Mouse (Mus musculus) liver, embryonic 12.5 days (tissue): Measurements from ENCODE around the gene Ivl. TPM values are rescaled to one million over a fixed set of nuclear protein-coding genes. Genes with fewer than 3 reads are reported as not detected.

Experiments used
- ATAC-seq: fragments of 200-750 bp; cut with Nextera tagmentation; 2 replicates; pipeline ENCODE4 v1.8.0; 2017; ENCODE audit warnings: moderate number of reproducible peaks, mild to moderate bottlenecking, moderate library complexity
- H3K27ac ChIP-seq: fragments of 300-500 bp; sonication (generic); 2 replicates; pipeline ENCODE4 v1.5.1; 2016; ENCODE audit warnings: mild to moderate bottlenecking
- H3K27me3 ChIP-seq: fragments of 300-500 bp; sonication (generic); replicated peaks from 2 replicates; pipeline ENCODE4 v1.6.1; 2016; ENCODE audit warnings: mild to moderate bottlenecking, moderate library complexity
- H3K36me3 ChIP-seq: fragments of 300-500 bp; sonication (generic); 2 replicates; pipeline ENCODE4 v1.6.1; 2016; ENCODE audit warnings: mild to moderate bottlenecking, moderate library complexity
- H3K4me1 ChIP-seq: fragments of 300-500 bp; sonication (generic); 2 replicates; pipeline ENCODE4 v1.6.1; 2016
- H3K4me2 ChIP-seq: fragments of 300-500 bp; sonication (generic); 2 replicates; pipeline ENCODE4 v1.6.1; 2016; ENCODE audit warnings: mild to moderate bottlenecking, moderate library complexity
- H3K4me3 ChIP-seq: fragments of 300-500 bp; sonication (generic); 2 replicates; pipeline ENCODE4 v1.5.1; 2016; ENCODE audit warnings: mild to moderate bottlenecking, moderate library complexity
- H3K9ac ChIP-seq: fragments of 300-500 bp; sonication (generic); 2 replicates; pipeline ENCODE4 v1.6.1; 2016; ENCODE audit warnings: mild to moderate bottlenecking, moderate library complexity
- H3K9me3 ChIP-seq: fragments of 300-500 bp; sonication (generic); replicated peaks from 2 replicates; pipeline ENCODE4 v1.6.1; 2016; ENCODE audit warnings: mild to moderate bottlenecking, moderate library complexity
- WGBS: fragments of 180-500 bp; shearing (Covaris S2); methylation state at CpG from one replicate; pipeline ENCODE4 v1.1.7; 2016; ENCODE audit not compliant: insufficient replicate concordance; 5-methylcytosine and 5-hydroxymethylcytosine counted together
- polyA plus RNA-seq: library from polyadenylated mRNA; unstranded; fragments of >200 nt; fragmentation: Nextera tagmentation; extraction: Ambion mirVana; gene quantifications from 2 replicates; pipeline ENCODE4 v1.2.1, GENCODE M21; 2016

The Ivl gene
- 0.12 TPM in 1 of 2 replicates, not detected in the other for polyA plus RNA-seq

DNA sequence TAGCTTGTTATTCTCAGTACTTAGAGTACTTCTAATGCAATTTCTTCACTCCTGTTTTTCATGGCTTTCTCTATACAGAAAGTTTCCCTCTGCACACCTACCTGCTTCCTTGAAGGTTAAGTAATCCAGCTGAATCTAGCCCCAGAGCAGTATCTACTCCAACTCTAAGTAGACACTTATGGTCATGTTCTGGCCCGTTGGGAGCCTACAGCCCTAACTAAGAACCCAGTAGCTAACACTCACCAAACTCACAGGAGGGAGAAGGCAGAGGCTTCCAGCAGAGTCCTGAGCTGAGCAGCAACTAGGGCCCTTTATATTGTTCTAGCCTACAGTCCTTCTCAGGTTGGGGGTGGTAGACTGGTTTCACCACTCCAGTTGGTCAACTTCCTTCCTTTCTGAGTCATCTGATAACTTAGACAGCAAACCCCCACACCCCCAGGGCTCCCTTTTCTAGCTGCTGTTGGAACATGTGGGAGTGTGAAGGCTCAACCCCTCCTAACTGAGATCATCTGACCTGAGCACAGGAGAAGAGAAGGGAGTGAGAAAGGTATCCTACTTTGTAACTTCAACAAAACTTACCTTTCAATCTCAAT lies at the start of gene Ivl:
TSS of gene Ivl (minus strand) at position 287 of the 593 bp plus-strand sequence.
- H3K27me3 ChIP-seq: no peaks in the 10 kb centered on the region
- no peak within 1 kb of the TSS for H3K9ac ChIP-seq
- ATAC-seq: no peak
- H3K4me1 ChIP-seq: no peaks in the 10 kb centered on the region
- 24% methylated on average over 1 of the region's 1 CpGs for WGBS
- H3K9me3 ChIP-seq: no peaks in the 10 kb centered on the region
- H3K4me2 ChIP-seq: no peak within 1 kb of the TSS
- H3K27ac ChIP-seq: no peak within 1 kb of the TSS
- no peak within 1 kb of the TSS for H3K4me3 ChIP-seq
- no peaks in the 10 kb centered on the region for H3K36me3 ChIP-seq

DNA sequence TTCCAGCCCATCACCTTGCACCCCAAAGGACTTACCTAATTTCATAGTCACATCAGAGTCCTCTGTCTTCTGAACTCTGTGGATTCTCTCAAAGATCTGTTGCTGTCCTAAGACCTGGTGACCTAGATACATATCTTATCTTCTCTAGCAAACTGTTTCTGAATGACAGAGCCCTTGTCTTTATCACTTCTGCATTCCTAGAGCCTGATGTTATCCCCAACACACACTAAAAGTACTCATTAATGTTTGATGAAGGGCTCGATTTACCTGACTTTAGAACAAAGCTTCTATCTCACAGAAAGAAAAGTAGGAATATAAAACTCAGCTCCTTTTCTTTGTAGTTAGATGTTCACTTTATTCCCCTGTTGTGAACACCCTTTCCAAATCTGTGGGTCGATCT lies 48.0 kb upstream of the Ivl start, which contains the start of gene Lce6a:
TSS of gene Lce6a (minus strand) at position 101 of the 400 bp plus-strand sequence.
- Histone ChIP-seq H3K4me1 (no peaks in the 10 kb centered on the region), H3K9ac (no peak within 1 kb of the TSS), H3K4me3 (no peak within 1 kb of the TSS), H3K4me2 (no peak within 1 kb of the TSS), H3K36me3 (no peaks in the 10 kb centered on the region), H3K27me3 (no peaks in the 10 kb centered on the region), H3K9me3 (no peaks in the 10 kb centered on the region), H3K27ac (no peak within 1 kb of the TSS)
- 49% methylated on average over 2 of the region's 2 CpGs for WGBS
- no peak for ATAC-seq

DNA sequence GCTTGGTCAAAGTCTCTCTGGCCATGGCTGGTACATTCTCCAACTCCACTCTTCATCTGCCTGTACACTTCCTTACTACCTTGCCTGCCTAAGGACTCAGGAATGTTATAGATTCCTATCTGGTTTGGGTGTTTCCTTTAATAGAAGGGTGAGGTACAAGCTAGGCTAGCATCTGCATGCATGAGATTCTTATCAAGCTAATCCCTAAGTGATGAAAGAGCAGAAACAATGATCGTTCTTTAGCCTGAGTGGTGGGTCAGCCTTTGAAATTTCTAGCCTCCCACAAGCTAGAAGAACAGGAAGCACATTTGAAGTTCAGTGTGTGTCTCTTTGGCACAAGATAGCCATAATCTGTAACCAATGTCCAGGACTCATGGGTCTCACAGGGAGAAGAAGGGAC lies 36.3 kb upstream of the Ivl start:
- 28% methylated on average over 1 of the region's 1 CpGs for WGBS
- Histone ChIP-seq H3K4me1 (no peaks in the 10 kb centered on the region), H3K36me3 (no peaks in the 10 kb centered on the region), H3K27ac (no peak overlapping the region), H3K9ac (no peak overlapping the region), H3K27me3 (no peaks in the 10 kb centered on the region), H3K4me3 (no peak overlapping the region), H3K9me3 (no peaks in the 10 kb centered on the region), H3K4me2 (no peak overlapping the region)
- ATAC-seq: no peak

DNA sequence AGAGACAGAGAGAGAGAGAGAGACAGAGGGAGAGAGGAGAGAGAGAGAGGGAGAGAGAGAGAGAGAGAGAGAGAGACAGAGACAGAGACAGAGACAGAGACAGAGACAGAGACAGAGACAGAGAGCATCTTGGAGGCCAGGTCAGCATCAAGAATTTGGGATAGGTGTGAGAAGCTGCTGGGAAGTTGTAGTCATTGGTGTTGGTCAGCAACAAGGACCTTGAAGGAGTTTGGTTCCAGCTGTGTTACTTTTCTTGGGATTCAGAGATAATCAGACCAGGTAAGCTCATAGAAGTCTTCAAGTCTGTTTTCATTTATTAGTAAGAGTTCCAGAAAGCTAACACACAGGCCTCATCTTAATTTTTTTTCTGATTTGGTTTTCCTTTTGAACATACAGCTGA lies 33.9 kb upstream of the Ivl start, which contains the start of gene 2210017I01Rik:
TSS of gene 2210017I01Rik (minus strand) at position 101 of the 400 bp plus-strand sequence.
- no peaks in the 10 kb centered on the region for H3K27me3 ChIP-seq

DNA sequence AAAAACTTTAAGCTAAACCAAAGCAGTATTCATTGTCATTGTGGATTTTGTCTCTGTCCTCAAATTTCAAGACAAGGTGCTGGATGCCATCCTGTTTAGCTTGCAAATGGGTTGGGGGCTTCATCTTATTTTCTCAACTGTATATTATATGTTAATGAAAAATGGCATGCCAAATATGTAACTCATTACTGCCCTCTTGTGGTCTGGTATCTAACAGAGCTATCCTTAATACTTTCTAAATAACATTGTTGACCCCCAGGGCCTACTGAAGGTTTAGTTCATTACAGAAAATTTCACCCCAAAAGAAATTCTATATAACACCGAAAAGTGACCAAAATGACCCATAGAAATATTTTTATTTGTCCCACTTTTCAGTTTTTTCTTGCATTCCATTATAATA lies 28.6 kb upstream of the Ivl start:
- H3K27me3 ChIP-seq: no peaks in the 10 kb centered on the region
- ATAC-seq: no peak
- WGBS: 22% methylated on average over 1 of the region's 1 CpGs
- H3K4me3 ChIP-seq: no peak overlapping the region
- H3K4me2 ChIP-seq: no peak overlapping the region
- no peaks in the 10 kb centered on the region for H3K36me3 ChIP-seq
- no peak overlapping the region for H3K27ac ChIP-seq
- no peak overlapping the region for H3K9ac ChIP-seq
- H3K9me3 ChIP-seq: 0 out of 2 replicates have a peak, but pooled peaks cover 2% of the 10 kb centered on the region
- H3K4me1 ChIP-seq: no peaks in the 10 kb centered on the region

More for the DNA sequence above, 33.9 kb upstream of the Ivl start, which contains the start of gene 2210017I01Rik:
- Histone ChIP-seq H3K4me1 (no peaks in the 10 kb centered on the region), H3K9me3 (no peaks in the 10 kb centered on the region), H3K27ac (no peak within 1 kb of the TSS), H3K4me2 (no peak within 1 kb of the TSS), H3K9ac (no peak within 1 kb of the TSS), H3K36me3 (no peaks in the 10 kb centered on the region), H3K4me3 (no peak within 1 kb of the TSS)
- ATAC-seq: no peak

DNA sequence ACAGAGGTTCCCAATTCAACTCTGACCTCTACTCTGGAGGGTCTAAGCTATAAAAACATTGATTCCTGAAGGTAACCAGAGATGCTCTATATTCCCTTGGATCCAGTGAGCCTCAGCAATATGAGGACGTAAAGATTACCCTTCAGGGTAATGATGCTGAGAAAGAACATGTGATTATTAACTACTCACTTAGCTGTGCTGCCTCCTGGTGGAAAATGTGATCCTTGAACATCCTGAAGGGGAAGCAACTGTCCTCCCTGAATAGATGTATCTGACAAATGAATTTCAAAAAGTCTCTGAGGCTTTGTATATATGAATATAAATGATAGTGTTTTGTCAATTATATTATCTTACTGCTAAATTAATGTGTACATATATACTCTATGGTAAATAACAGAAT lies 26.9 kb upstream of the Ivl start:
- no peak overlapping the region for H3K4me3 ChIP-seq
- no peaks in the 10 kb centered on the region for H3K4me1 ChIP-seq
- 0 out of 2 replicates have a peak, but pooled peaks cover 2% of the 10 kb centered on the region for H3K9me3 ChIP-seq
- H3K9ac ChIP-seq: no peak overlapping the region
- no peak for ATAC-seq
- no peaks in the 10 kb centered on the region for H3K27me3 ChIP-seq
- WGBS: 50% methylated on average over 1 of the region's 1 CpGs
- no peaks in the 10 kb centered on the region for H3K36me3 ChIP-seq
- no peak overlapping the region for H3K27ac ChIP-seq
- H3K4me2 ChIP-seq: no peak overlapping the region

DNA sequence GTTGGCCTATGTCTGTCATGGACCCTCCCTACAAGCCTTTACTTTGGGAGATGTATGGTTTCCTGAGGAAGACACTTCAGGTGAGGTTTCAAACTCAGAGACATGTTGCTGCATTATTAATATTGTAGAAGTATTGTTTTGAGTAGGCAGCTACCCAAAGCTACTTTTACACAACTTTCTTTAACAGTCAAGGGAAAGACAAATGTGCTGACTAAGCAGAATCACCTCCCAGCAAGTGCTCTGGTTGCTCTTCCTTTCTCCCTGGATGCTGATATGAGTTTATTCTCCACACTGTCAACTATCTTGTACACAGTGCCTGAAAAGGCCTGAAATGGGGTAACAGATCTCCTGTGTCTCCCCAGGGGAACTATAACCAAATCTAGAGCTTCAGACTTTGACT lies 26.4 kb upstream of the Ivl start:
- Histone ChIP-seq H3K27ac (no peak overlapping the region), H3K4me2 (no peak overlapping the region)
- no peak for ATAC-seq

DNA sequence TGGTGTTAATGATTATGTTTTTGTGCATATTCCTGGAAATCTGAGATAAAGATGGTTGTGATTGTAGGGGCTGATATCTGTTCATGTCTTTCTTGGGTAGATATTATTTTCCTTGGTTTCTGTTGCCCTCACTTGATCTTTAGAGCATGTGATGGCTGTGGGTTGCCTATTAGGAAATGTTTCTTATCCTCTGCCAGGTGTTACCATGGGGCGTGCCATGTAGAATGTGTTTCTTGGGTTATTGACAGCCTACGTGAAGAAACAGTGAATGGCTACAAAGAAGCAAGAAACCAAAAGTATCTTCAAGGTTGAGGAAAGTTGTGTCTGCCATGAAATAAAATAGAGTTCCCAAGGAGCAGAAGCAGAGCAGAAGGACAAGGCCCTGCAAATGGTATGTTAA lies 24.9 kb upstream of the Ivl start:
- Histone ChIP-seq H3K27ac (no peak overlapping the region), H3K36me3 (no peaks in the 10 kb centered on the region), H3K9me3 (0 out of 2 replicates have a peak, but pooled peaks cover 2% of the 10 kb centered on the region), H3K4me2 (no peak overlapping the region), H3K27me3 (no peaks in the 10 kb centered on the region), H3K9ac (no peak overlapping the region), H3K4me3 (no peak overlapping the region), H3K4me1 (no peaks in the 10 kb centered on the region)
- ATAC-seq: no peak
- WGBS: 67% methylated on average over 2 of the region's 2 CpGs

More for the DNA sequence above, 26.4 kb upstream of the Ivl start:
- Histone ChIP-seq H3K4me1 (no peaks in the 10 kb centered on the region), H3K9ac (no peak overlapping the region), H3K27me3 (no peaks in the 10 kb centered on the region), H3K4me3 (no peak overlapping the region), H3K9me3 (0 out of 2 replicates have a peak, but pooled peaks cover 2% of the 10 kb centered on the region), H3K36me3 (no peaks in the 10 kb centered on the region)

DNA sequence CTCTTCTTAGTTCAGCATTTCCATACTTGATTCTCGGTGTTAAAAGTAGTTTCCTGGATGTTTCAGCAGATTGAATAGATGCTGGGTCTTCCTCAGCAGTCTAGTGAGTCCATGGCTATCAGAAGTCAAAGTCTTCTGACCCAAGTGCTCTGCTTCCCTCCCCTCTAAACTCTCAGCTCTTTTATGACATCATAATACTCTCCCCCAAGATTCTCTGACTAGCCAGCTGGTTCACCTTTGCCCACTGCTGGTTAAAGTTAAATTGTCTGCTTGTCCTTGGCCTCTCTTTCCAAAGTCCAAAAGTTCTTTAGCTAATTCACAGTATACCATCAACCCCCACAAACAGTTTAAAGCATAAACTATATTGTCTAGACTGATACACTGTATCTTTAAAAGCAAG lies 15.3 kb upstream of the Ivl start, which contains the start of gene Smcp:
TSS of gene Smcp (minus strand) at position 140 of the 400 bp plus-strand sequence.
- Histone ChIP-seq H3K4me1 (no peaks in the 10 kb centered on the region), H3K4me3 (no peak within 1 kb of the TSS), H3K4me2 (no peak within 1 kb of the TSS), H3K9ac (no peak within 1 kb of the TSS), H3K36me3 (no peaks in the 10 kb centered on the region), H3K9me3 (no peaks in the 10 kb centered on the region), H3K27me3 (no peaks in the 10 kb centered on the region), H3K27ac (no peak within 1 kb of the TSS)
- no peak for ATAC-seq
- WGBS: 53% methylated on average over 1 of the region's 1 CpGs

DNA sequence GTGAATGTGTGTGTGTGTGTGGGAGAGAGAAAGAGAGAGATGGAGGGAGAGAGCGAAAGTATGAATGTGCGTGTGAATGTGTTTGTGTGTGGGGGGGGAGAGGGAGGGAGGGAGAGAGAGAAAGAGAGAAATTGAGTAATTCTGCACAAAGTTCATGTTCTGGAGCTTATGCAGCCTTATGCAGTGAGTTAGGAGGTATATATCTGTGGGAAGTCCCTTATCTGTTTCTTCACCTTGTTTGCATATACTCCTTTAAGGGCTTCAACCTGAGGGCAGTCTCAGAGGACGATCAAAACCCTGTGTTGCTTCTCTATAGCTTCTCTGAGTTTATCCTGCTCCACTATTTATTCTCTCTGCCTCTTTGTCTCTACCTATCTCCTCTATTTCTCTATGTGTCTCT lies 13.7 kb upstream of the Ivl start:
- WGBS: 58% methylated on average over 3 of the region's 3 CpGs
- H3K9ac ChIP-seq: no peak overlapping the region
- no peak for ATAC-seq
- no peak overlapping the region for H3K27ac ChIP-seq
- no peaks in the 10 kb centered on the region for H3K27me3 ChIP-seq
- no peaks in the 10 kb centered on the region for H3K9me3 ChIP-seq
- H3K4me3 ChIP-seq: no peak overlapping the region
- no peaks in the 10 kb centered on the region for H3K36me3 ChIP-seq
- no peaks in the 10 kb centered on the region for H3K4me1 ChIP-seq
- H3K4me2 ChIP-seq: no peak overlapping the region

DNA sequence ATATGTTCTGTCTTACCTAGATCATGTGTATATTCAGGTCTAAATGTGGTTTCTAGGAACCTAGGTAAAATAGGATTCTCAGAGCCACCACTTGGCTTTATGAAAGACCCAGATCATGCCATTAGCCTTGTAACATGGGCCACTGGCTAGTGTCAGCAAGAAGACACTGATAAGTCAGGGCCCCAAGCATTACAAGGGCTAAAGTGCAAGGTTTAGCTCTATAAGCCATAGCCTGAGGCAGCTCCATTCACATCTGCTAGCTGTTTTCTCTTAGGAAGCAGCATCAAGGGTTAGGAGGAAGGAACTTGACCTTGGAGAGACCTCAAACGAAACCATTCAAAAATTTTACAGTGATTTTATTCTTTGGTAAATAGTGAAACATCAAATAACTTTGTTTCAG lies 11.5 kb upstream of the Ivl start:
- WGBS: 59% methylated on average over 1 of the region's 1 CpGs
- no peak overlapping the region for H3K4me2 ChIP-seq
- H3K27ac ChIP-seq: no peak overlapping the region
- no peak overlapping the region for H3K4me3 ChIP-seq
- H3K9me3 ChIP-seq: no peaks in the 10 kb centered on the region
- no peak overlapping the region for H3K9ac ChIP-seq
- H3K27me3 ChIP-seq: no peaks in the 10 kb centered on the region
- ATAC-seq: no peak
- no peaks in the 10 kb centered on the region for H3K4me1 ChIP-seq
- no peaks in the 10 kb centered on the region for H3K36me3 ChIP-seq

DNA sequence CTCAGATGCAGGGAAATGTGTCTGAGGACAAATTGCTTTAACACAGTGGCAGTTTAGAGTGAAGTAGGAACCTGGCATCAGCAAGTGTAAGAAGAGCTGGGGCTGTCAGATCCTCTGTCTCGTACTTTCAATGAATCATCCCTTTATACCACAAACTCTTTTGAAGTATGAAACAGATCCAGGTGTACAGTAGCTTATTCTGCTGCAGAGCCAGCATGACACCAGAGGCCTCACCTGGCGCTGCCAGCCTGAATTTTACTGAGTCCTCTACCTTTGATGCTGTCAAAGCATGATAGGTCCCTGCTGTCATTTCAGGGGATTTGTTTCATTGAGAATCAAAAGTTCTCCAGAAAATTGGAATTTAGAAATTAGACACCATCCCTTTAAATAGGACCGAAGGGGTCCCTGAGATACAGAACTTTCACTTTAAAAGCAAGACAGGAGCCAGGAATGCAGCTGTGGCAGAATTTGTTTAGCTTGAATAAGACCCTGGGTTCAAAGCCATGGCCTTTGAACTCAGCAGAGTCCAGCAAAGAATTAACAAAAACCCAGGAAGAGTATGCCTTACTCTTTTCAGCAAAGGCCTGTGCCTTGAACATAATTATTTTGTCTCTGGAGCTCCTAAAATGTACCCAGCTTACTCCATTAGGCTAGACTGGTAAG lies 9.8 kb upstream of the Ivl start:
- Histone ChIP-seq H3K9me3 (no peaks in the 10 kb centered on the region), H3K27me3 (no peaks in the 10 kb centered on the region), H3K4me2 (no peak overlapping the region), H3K9ac (no peak overlapping the region), H3K36me3 (no peaks in the 10 kb centered on the region), H3K27ac (no peak overlapping the region), H3K4me3 (no peak overlapping the region), H3K4me1 (0 out of 2 replicates have a peak, but pooled peaks cover 3% of the 10 kb centered on the region)
- 55% methylated on average over 3 of the region's 3 CpGs for WGBS
- ATAC-seq: no peak
